Mouse (Mus musculus): ENCODE data around the gene Ythdf1.

Ythdf1 gene

DNA sequence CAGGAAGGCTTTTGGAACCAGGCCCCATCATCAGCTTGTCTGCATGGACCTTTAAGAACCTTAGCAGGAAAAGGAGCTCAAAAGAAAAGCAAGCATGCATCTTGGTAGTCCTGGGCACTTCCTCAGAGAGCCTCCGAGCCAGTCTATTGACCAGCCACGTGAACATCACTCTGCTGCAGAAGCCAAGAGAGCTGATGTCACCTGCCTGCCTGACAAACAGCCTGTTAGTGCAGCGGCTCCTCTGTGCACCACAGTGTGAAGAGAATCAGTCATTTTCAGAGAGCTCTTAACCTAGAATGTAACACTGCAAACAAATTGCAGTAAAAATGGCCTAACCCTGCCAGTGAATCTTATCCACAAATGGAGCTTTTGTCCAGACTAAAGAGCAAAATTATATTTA is 50.7 kb downstream of the Ythdf1 start:
- DNase-seq = no peak

DNA sequence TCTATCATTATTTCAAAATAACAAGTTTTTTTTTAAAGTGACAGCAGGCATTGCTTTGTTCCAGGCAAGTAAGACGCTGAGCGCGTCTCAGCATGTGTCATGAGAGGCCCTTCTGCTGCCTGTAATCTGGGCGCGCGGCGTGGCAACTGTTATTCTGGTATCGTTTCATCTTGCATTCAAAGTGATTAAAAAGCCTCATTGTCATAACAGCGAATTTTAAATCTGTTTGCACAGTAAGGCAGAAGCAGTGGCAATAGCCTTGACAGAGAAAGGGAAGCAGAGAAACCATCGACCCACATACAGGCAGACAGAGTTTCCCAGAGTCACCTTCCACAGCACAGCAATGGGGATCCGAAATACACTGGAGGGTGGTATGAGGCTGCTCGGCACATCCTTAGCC is 59.2 kb downstream of the Ythdf1 start:
- no peak for DNase-seq

DNA sequence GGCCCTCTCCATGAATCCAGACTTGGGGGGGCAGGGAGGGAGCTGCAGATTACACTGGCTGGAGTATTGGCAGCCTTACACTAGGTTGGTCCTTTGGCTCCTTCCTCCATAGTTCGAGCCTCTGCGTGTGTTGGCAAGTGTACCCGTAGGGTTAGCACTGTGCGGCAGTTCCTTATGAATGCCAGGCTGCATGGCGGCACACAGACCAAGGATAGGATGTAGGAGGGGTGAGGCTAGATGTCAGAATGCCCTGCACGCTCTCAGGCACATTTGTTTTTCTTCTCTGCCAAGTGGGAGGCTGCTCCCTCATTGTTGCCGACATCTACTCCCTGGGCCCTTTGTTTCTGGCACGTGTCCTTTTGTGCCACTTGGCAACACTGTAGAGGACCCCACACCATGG is 63.6 kb downstream of the Ythdf1 start:
- DNase-seq = no peak

DNA sequence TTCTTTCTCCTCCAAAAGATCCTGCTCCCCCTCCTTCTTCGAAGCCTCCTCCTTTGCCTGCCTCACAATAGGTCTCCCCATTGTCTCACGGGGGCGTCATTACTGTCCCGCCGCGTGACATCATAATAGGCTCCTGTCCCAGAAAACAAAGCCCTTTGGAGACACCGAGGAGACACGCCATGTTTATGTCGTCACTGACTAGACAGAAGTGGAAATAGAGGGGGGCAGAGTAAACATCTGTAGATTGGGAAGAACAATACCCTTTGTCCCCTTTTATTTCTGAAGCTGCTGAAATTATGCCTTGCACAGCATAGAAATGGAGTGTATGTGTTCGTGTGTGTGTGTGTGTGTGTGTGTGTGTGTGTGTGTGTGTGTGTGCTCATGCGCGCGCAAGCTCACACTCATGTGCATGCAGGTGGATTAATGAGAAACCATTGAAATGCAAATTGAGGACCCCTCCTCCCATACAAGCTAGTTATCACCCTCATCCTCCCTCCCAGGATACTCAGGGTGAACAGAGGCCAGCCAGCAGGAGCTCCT is 65.7 kb downstream of the Ythdf1 start:
- DNase-seq = no peak
